ENCODE assay signal across 16 mouse cellular contexts in the genomic region with DNA sequence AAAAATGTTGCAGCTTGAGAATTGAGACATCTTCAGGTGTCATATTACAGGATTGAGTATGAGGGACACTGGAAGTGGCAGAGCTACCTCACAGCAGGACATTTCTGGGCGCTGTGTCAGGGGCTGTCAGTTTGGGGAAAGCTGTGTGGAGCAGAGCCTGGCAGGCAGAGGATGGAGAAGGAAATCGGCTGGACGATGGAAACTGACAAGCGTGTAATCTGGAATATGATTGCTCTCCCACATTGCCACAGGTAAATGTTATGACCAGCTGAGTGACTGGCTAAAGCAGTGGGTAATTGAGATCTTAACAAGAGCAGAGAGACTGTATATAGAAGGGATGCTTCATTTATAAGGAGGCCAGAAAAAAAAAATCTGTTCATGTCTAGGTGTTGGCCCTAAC.
DNase-seq lines count a peak whose midpoint lies in the region; ATAC-seq and TF ChIP-seq lines count a peak whose summit lies in the region.
"Had no signal": no experiment of that assay in that cellular context is flagged by ENCODE, and none has a peak within 500 bp of the region (broad histone marks: within the 10 kb centered on the region; RNA-seq: fewer than 3 reads in every experiment).

No protein-coding gene starts in this region.

- H3K4me3 ChIP-seq in hindbrain, embryonic 16.5 days (ENCODE audit: low read length), result no peak overlapping the region
- H3K4me3 ChIP-seq in forebrain, embryonic 12.5 days (replicated peaks), result no peak overlapping the region
- H3K4me3 ChIP-seq: embryonic facial prominence, embryonic 15.5 days; liver, embryonic 13.5 days had no signal

- no peak for TF ChIP-seq CTCF in brain, embryonic 14.5 days (IDR thresholded peaks at IDR 0.05; ENCODE audit: borderline replicate concordance, extremely low read depth, insufficient read depth, insufficient read length)

- no peak overlapping the region for H3K9ac ChIP-seq in hindbrain, embryonic 16.5 days (ENCODE audit: low read depth, low read length)
- no peak overlapping the region for H3K9ac ChIP-seq in forebrain, embryonic 12.5 days
- H3K9ac ChIP-seq: embryonic facial prominence, embryonic 15.5 days; liver, embryonic 13.5 days had no signal

- WGBS in hindbrain, embryonic 16.5 days, result 36% methylated on average over 4 of the region's 4 CpGs
- 67% methylated on average over 4 of the region's 4 CpGs for WGBS in forebrain, embryonic 12.5 days

- H3K4me2 ChIP-seq in hindbrain, embryonic 16.5 days (ENCODE audit: low read length), result no peak overlapping the region
- H3K4me2 ChIP-seq in forebrain, embryonic 12.5 days, result no peak overlapping the region
- H3K4me2 ChIP-seq: embryonic facial prominence, embryonic 15.5 days; liver, embryonic 13.5 days had no signal

- peak; percentile 94 for ATAC-seq in hindbrain, embryonic 16.5 days
- no peak for ATAC-seq in forebrain, embryonic 12.5 days (ENCODE audit: low FRiP score)
- ATAC-seq: CD4-positive, CD25-positive, alpha-beta regulatory T cell, adult 4 months; intestine, postnatal 0 days; lung, postnatal 0 days had no signal

- H3K27me3 ChIP-seq in hindbrain, embryonic 16.5 days (replicated peaks; ENCODE audit: control insufficient read depth, insufficient read depth, low read length), result no peaks in the 10 kb centered on the region
- no peaks in the 10 kb centered on the region for H3K27me3 ChIP-seq in forebrain, embryonic 12.5 days
- H3K27me3 ChIP-seq: embryonic facial prominence, embryonic 15.5 days; liver, embryonic 13.5 days had no signal

- no peak overlapping the region for H3K27ac ChIP-seq in hindbrain, embryonic 16.5 days (ENCODE audit: low read depth, low read length)
- H3K27ac ChIP-seq in forebrain, embryonic 12.5 days, result no peak overlapping the region
- H3K27ac ChIP-seq: embryonic facial prominence, embryonic 15.5 days; liver, embryonic 13.5 days had no signal

- no peak for TF ChIP-seq POLR2A in brain, embryonic 14.5 days (IDR thresholded peaks at IDR 0.05; ENCODE audit: borderline replicate concordance, extremely low read depth, insufficient read depth, insufficient read length, poor library complexity, severe bottlenecking)

- H3K4me1 ChIP-seq in hindbrain, embryonic 16.5 days (ENCODE audit: control insufficient read depth, insufficient read depth, low read depth, low read length), result no peaks in the 10 kb centered on the region
- H3K4me1 ChIP-seq in forebrain, embryonic 12.5 days, result no peaks in the 10 kb centered on the region
- H3K4me1 ChIP-seq: embryonic facial prominence, embryonic 15.5 days; liver, embryonic 13.5 days had no signal

- no peaks in the 10 kb centered on the region for H3K36me3 ChIP-seq in hindbrain, embryonic 16.5 days (ENCODE audit: control insufficient read depth, insufficient read depth, low read length)
- H3K36me3 ChIP-seq in forebrain, embryonic 12.5 days (replicated peaks), result no peaks in the 10 kb centered on the region
- H3K36me3 ChIP-seq: embryonic facial prominence, embryonic 15.5 days; liver, embryonic 13.5 days had no signal

- no peaks in the 10 kb centered on the region for H3K9me3 ChIP-seq in hindbrain, embryonic 16.5 days (ENCODE audit: control insufficient read depth, low read length)
- H3K9me3 ChIP-seq in forebrain, embryonic 12.5 days, result no peaks in the 10 kb centered on the region
- H3K9me3 ChIP-seq: embryonic facial prominence, embryonic 15.5 days; liver, embryonic 13.5 days had no signal

- DNase-seq in Muller cell, postnatal 12 days (ENCODE audit: inconsistent ontology term), result peak; percentile 55
- DNase-seq in brain, embryonic 14.5 days (ENCODE audit: low read depth), result peak; percentile 64
- DNase-seq in cerebellum, postnatal 10 days, result peak; percentile 99
- no peak for DNase-seq in adipocyte (ENCODE audit: low spot score)
- DNase-seq in layer of hippocampus, postnatal 36 days, result no peak
- no peak for DNase-seq in thymus, postnatal 25 days
- DNase-seq: gastrocnemius, postnatal 10 days; kidney, postnatal 10 days; liver, embryonic 13.5 days; right cerebral cortex, postnatal 14 days had no signal

Comparison
In these comparisons a context has a peak if more than half of its experiments do, and no peak if none do; other contexts are left out.
1. DNase-seq: peak in Muller cell, postnatal 12 days (single experiment), brain, embryonic 14.5 days (single experiment) and cerebellum, postnatal 10 days (2 of 2); none in adipocyte (single experiment), layer of hippocampus, postnatal 36 days (0 of 2) and thymus, postnatal 25 days (single experiment).